Mouse (Mus musculus): ENCODE data around the gene Khk. TPM values are rescaled to one million over a fixed set of nuclear protein-coding genes. Genes with fewer than 3 reads are reported as not detected.

Khk gene
- total RNA-seq, 2 experiments from 2014 or later: 17.0 to 17.7 TPM

- H3K4me3 ChIP-seq: no peak overlapping the region
- no peak for DNase-seq (ENCODE audit: low spot score in 2 of 2)
- no peak for TF ChIP-seq CTCF (conservative IDR thresholded peaks at IDR 0.05)
- H3K27ac ChIP-seq: no peak overlapping the region
These were observed 53.8 kb downstream of the Khk start for GRCm38 (mm10) chr5:30974870-30975656.

Other genes starting within 250 kb of the Khk start
- 10 to 100 TPM; 30.1 to 30.7 TPM for gene Dpysl5, start 209.9 kb upstream of the Khk start, total RNA-seq (2021)
- 100 to 1,000 TPM; 231 to 237 TPM for gene Mapre3, start 106.8 kb upstream of the Khk start, total RNA-seq (2021)
- 10 to 100 TPM; 60.8 to 63.2 TPM for gene Tmem214, start 53.4 kb upstream of the Khk start, total RNA-seq (2021)
- gene Agbl5, start 32.7 kb upstream of the Khk start, total RNA-seq (2021): 10 to 100 TPM; 12.2 to 15.5 TPM
- 10 to 100 TPM; 91.5 to 93.8 TPM for gene Ost4, start 13.6 kb upstream of the Khk start, total RNA-seq (2021)
- gene Emilin1, start 8.0 kb upstream of the Khk start, total RNA-seq (2021): 1 to 10 TPM; 2.0 TPM
- 10 to 100 TPM; 15.5 to 16.7 TPM for gene Cgref1, start 24.2 kb downstream of the Khk start, total RNA-seq (2021)
- gene Preb, start 38.9 kb downstream of the Khk start, total RNA-seq (2021): 100 to 1,000 TPM; 132 to 145 TPM
- under 1 TPM; 0.10 to 0.20 TPM for gene Tcf23, start 47.2 kb downstream of the Khk start, total RNA-seq (2021)
- gene Atraid, start 126.9 kb downstream of the Khk start, total RNA-seq (2021): 10 to 100 TPM; 73.4 to 78.8 TPM
- gene Slc5a6, start 127.5 kb downstream of the Khk start, total RNA-seq (2021): 10 to 100 TPM; 15.0 to 16.1 TPM
- gene Cad, start 133.3 kb downstream of the Khk start, total RNA-seq (2021): 10 to 100 TPM; 17.1 to 21.6 TPM
- gene Dnajc5g, start 184.9 kb downstream of the Khk start, total RNA-seq (2021): not detected
- gene Slc30a3, start 186.8 kb downstream of the Khk start, total RNA-seq (2021): 10 to 100 TPM; 89.6 to 92.2 TPM
- gene Trim54, start 195.3 kb downstream of the Khk start, total RNA-seq (2021): not detected
- not detected for gene Ucn, start 217.4 kb downstream of the Khk start, total RNA-seq (2021)
- gene Mpv17, start 232.8 kb downstream of the Khk start, total RNA-seq (2021): 10 to 100 TPM; 58.8 to 61.3 TPM

All from layer of hippocampus, adult 2 months (tissue).